Mouse (Mus musculus): ENCODE data around the gene Cenpb. TPM values are rescaled to one million over a fixed set of nuclear protein-coding genes. Genes with fewer than 3 reads are reported as not detected.

The Cenpb gene
- polyA plus RNA-seq, 1 experiment, result 95.3 TPM

GRCm38 (mm10) chr2:131132111-131132888 lies 47.6 kb downstream of the Cenpb start:
- Histone ChIP-seq H3K27me3 (replicated peaks; ENCODE audit: control insufficient read depth, insufficient read depth, low read length) (no peaks in the 10 kb centered on the region), H3K4me3 (ENCODE audit: insufficient read depth, low read depth, low read length) (no peak overlapping the region), H3K27ac (ENCODE audit: insufficient read depth, low read depth, low read length) (no peak overlapping the region), H3K36me3 (ENCODE audit: control insufficient read depth, insufficient read depth, low read length) (no peaks in the 10 kb centered on the region), H3K4me1 (ENCODE audit: control insufficient read depth, insufficient read depth, low read length) (no peaks in the 10 kb centered on the region)
- no peak for DNase-seq
- no peak for TF ChIP-seq POLR2A (IDR thresholded peaks at IDR 0.05; ENCODE audit: low read depth, low read length)
- no peak for TF ChIP-seq CTCF (conservative IDR thresholded peaks at IDR 0.05; ENCODE audit: insufficient read depth, insufficient read length, low read depth, low read length)
- WGBS, result 74% methylated on average over 10 of the region's 10 CpGs

GRCm38 (mm10) chr2:131130849-131131248 lies 49.0 kb downstream of the Cenpb start:
- Histone ChIP-seq H3K4me3 (ENCODE audit: insufficient read depth, low read depth, low read length) (no peak overlapping the region), H3K27ac (ENCODE audit: insufficient read depth, low read depth, low read length) (no peak overlapping the region), H3K4me1 (ENCODE audit: control insufficient read depth, insufficient read depth, low read length) (no peaks in the 10 kb centered on the region), H3K27me3 (replicated peaks; ENCODE audit: control insufficient read depth, insufficient read depth, low read length) (no peaks in the 10 kb centered on the region), H3K36me3 (ENCODE audit: control insufficient read depth, insufficient read depth, low read length) (no peaks in the 10 kb centered on the region)
- no peak for DNase-seq
- no peak for TF ChIP-seq POLR2A (IDR thresholded peaks at IDR 0.05; ENCODE audit: low read depth, low read length)
- WGBS, result 83% methylated on average over 2 of the region's 2 CpGs

GRCm38 (mm10) chr2:131129836-131130235 lies 50.0 kb downstream of the Cenpb start:
- H3K27me3 ChIP-seq (replicated peaks; ENCODE audit: control insufficient read depth, insufficient read depth, low read length), result no peaks in the 10 kb centered on the region
- no peaks in the 10 kb centered on the region for H3K4me1 ChIP-seq (ENCODE audit: control insufficient read depth, insufficient read depth, low read length)
- no peak overlapping the region for H3K4me3 ChIP-seq (ENCODE audit: insufficient read depth, low read depth, low read length)
- H3K36me3 ChIP-seq (ENCODE audit: control insufficient read depth, insufficient read depth, low read length), result no peaks in the 10 kb centered on the region
- TF ChIP-seq CTCF (conservative IDR thresholded peaks at IDR 0.05; ENCODE audit: insufficient read depth, insufficient read length, low read depth, low read length), result no peak
- TF ChIP-seq POLR2A (IDR thresholded peaks at IDR 0.05; ENCODE audit: low read depth, low read length), result no peak
- no peak overlapping the region for H3K27ac ChIP-seq (ENCODE audit: insufficient read depth, low read depth, low read length)
- DNase-seq, result no peak
- WGBS, result 81% methylated on average over 5 of the region's 5 CpGs

GRCm38 (mm10) chr2:131128636-131129157 lies 51.2 kb downstream of the Cenpb start:
- no peak for DNase-seq
- Histone ChIP-seq H3K36me3 (ENCODE audit: control insufficient read depth, insufficient read depth, low read length) (no peaks in the 10 kb centered on the region), H3K4me3 (ENCODE audit: insufficient read depth, low read depth, low read length) (0 out of 2 replicates have a peak overlapping the region, but pooled peaks have one; percentile 3), H3K4me1 (ENCODE audit: control insufficient read depth, insufficient read depth, low read length) (no peaks in the 10 kb centered on the region; the same call in 1 of the 2 replicates), H3K27me3 (replicated peaks; ENCODE audit: control insufficient read depth, insufficient read depth, low read length) (no peaks in the 10 kb centered on the region), H3K27ac (ENCODE audit: insufficient read depth, low read depth, low read length) (no peak overlapping the region)
- no peak for TF ChIP-seq CTCF (conservative IDR thresholded peaks at IDR 0.05; ENCODE audit: insufficient read depth, insufficient read length, low read depth, low read length)
- TF ChIP-seq POLR2A (IDR thresholded peaks at IDR 0.05; ENCODE audit: low read depth, low read length), result no peak
- WGBS, result 73% methylated on average over 3 of the region's 3 CpGs

GRCm38 (mm10) chr2:131128211-131128610 lies 51.7 kb downstream of the Cenpb start:
- H3K4me3 ChIP-seq (ENCODE audit: insufficient read depth, low read depth, low read length), result peak overlapping the region; percentile 3
- WGBS, result 74% methylated on average over 5 of the region's 5 CpGs
- DNase-seq, result no peak
- TF ChIP-seq POLR2A (IDR thresholded peaks at IDR 0.05; ENCODE audit: low read depth, low read length) (no peak), CTCF (conservative IDR thresholded peaks at IDR 0.05; ENCODE audit: insufficient read depth, insufficient read length, low read depth, low read length) (no peak)
- no peaks in the 10 kb centered on the region; the same call in 1 of the 2 replicates for H3K4me1 ChIP-seq (ENCODE audit: control insufficient read depth, insufficient read depth, low read length)
- no peaks in the 10 kb centered on the region for H3K27me3 ChIP-seq (replicated peaks; ENCODE audit: control insufficient read depth, insufficient read depth, low read length)
- H3K36me3 ChIP-seq (ENCODE audit: control insufficient read depth, insufficient read depth, low read length), result no peaks in the 10 kb centered on the region
- no peak overlapping the region for H3K27ac ChIP-seq (ENCODE audit: insufficient read depth, low read depth, low read length)

- Histone ChIP-seq H3K4me1 (ENCODE audit: control insufficient read depth, insufficient read depth, low read length) (no peaks in the 10 kb centered on the region; the same call in 1 of the 2 replicates), H3K27me3 (replicated peaks; ENCODE audit: control insufficient read depth, insufficient read depth, low read length) (no peaks in the 10 kb centered on the region), H3K36me3 (ENCODE audit: control insufficient read depth, insufficient read depth, low read length) (no peaks in the 10 kb centered on the region), H3K4me3 (ENCODE audit: insufficient read depth, low read depth, low read length) (peak within 1 kb of the TSS; percentile 60), H3K27ac (ENCODE audit: insufficient read depth, low read depth, low read length) (0 out of 2 replicates have a peak within 1 kb of the TSS, but pooled peaks have one; percentile 22)
- peak; percentile 62 for DNase-seq
- TF ChIP-seq POLR2A (IDR thresholded peaks at IDR 0.05; ENCODE audit: low read depth, low read length), result no peak
- 5% methylated on average over 28 of the region's 28 CpGs for WGBS
Observed at GRCm38 (mm10) chr2:131127161-131127730, 52.6 kb downstream of the Cenpb start, which contains the start of gene Hspa12b. Hspa12b (plus strand) TSS chr2:131127280.
